Mouse (Mus musculus) bone marrow macrophage, adult 2 months (primary cell): ENCODE measurements around the gene Syn2. TPM values are rescaled to one million over a fixed set of nuclear protein-coding genes. Genes with fewer than 3 reads are reported as not detected.
A peak's percentile ranks its signal among the peaks of the same experiment; 100 is the strongest.

Source experiments
- H3K27ac ChIP-seq: 2 replicates; pipeline ENCODE4 v1.5.1; 2012; ENCODE audit warnings: low read depth, low read length; ENCODE audit not compliant: insufficient read depth
- H3K4me1 ChIP-seq: 2 replicates; pipeline ENCODE4 v1.6.1; 2012; ENCODE audit warnings: low read length; ENCODE audit not compliant: control insufficient read depth, insufficient read depth
- H3K4me3 ChIP-seq: 2 replicates; pipeline ENCODE4 v1.5.1; 2012; ENCODE audit warnings: mild to moderate bottlenecking, low read length, moderate library complexity; ENCODE audit not compliant: insufficient read depth
- CTCF ChIP-seq: IDR thresholded peaks from 2 replicates; pipeline ENCODE4 v1.5.1; 2012; ENCODE audit warnings: low read depth, mild to moderate bottlenecking, low read length, moderate library complexity
- POLR2A ChIP-seq: IDR thresholded peaks from 2 replicates; pipeline ENCODE4 v1.6.1; 2012; ENCODE audit warnings: mild to moderate bottlenecking, low read depth, low read length, borderline replicate concordance
- polyA plus RNA-seq: library from polyadenylated mRNA; stranded (reverse); fragments of >200 nt; gene quantifications from 2 replicates; pipeline ENCODE4 v1.2.4, GENCODE M21; 2012; ENCODE audit not compliant: missing spikeins, insufficient read depth, insufficient read length

Gene Syn2
- polyA plus RNA-seq, 1 experiment, result not detected

DNA sequence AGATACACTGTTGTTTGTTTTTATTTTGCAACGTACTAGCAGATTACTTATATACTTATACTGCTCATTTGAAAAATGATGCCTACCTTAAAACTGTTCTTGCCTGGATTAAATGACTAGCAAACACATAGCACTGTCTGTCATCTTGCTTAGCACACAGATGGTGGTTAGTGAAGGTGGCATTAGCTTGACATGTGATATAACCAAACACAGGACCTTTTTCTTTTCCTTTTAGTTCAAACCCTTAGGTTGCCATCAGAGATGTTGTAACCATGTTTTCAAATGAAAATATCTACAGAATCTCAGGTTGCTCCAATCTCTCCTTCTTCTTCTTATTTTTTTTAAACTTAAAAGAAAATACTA, 9.4 kb upstream of the Syn2 start:
- no peak overlapping the region for H3K27ac ChIP-seq
- H3K4me1 ChIP-seq, result peaks cover 7% of the 10 kb centered on the region; the same call in 1 of the 2 replicates
- no peak for TF ChIP-seq POLR2A
- no peak for TF ChIP-seq CTCF
- no peak overlapping the region for H3K4me3 ChIP-seq

DNA sequence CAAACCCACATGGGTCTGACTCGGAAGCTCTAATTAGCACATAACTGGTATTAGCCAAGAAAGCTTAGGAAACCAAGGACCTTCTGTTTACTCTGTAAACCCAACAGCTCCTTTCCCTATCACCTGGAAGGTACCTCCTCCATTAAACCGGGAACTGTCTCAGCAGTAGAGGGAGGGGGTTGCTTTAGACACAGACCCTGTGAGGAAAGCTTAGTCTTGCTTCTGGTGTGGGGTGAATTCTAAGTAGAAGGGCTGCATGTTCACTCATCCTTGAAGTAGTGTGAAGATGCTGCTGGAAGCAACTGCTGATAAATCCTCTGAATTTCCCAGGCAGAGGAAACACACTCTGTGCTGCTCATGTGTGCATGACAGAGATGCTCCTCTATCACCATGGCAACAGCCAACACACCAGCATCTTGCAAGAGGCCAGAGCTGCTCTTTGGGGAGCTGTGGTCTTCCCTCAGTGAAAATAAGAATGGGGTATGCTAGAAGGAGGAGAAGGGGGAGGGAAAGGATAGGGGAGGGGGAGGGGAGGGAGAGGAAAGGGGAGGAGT, 8.4 kb upstream of the Syn2 start:
- Histone ChIP-seq H3K27ac (no peak overlapping the region), H3K4me1 (peaks cover 7% of the 10 kb centered on the region; the same call in 1 of the 2 replicates), H3K4me3 (no peak overlapping the region)
- no peak for TF ChIP-seq CTCF
- TF ChIP-seq POLR2A, result no peak

- Histone ChIP-seq H3K4me3 (no peak overlapping the region), H3K27ac (no peak overlapping the region), H3K4me1 (peaks cover 7% of the 10 kb centered on the region; the same call in 1 of the 2 replicates)
- TF ChIP-seq CTCF, result no peak
- TF ChIP-seq POLR2A, result no peak
Observed at GRCm38 (mm10) chr6:115126851-115127250, 7.9 kb upstream of the Syn2 start.

DNA sequence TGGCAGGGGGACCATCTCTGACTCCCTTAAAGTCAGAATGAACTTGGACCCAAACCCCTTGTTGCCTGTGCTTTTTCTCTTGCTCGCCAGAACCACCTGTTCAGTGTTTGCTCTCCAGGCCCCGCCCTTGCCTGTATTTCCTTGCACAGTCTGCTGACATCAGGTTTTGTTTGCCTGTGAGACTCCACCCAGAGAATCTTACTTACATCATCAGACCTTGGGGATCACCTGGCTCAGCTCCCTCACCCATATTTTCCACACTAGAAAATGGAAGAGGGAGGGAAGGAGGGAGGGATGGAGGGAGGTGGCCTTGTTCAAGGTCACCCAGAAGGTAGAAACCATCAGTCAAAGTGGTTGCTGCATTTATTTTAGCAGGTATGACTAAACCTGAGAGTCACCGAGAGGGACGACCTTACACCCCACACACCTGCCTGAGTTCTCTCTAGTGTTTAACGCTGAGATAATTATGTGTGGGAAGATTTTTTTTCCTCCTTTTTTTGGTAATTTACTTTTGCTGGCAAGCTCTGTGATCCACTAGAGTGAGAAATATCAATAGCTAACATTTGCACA, 7.4 kb upstream of the Syn2 start:
- Histone ChIP-seq H3K27ac (no peak overlapping the region), H3K4me3 (no peak overlapping the region), H3K4me1 (peaks cover 7% of the 10 kb centered on the region; the same call in 1 of the 2 replicates)
- no peak for TF ChIP-seq POLR2A
- no peak for TF ChIP-seq CTCF

DNA sequence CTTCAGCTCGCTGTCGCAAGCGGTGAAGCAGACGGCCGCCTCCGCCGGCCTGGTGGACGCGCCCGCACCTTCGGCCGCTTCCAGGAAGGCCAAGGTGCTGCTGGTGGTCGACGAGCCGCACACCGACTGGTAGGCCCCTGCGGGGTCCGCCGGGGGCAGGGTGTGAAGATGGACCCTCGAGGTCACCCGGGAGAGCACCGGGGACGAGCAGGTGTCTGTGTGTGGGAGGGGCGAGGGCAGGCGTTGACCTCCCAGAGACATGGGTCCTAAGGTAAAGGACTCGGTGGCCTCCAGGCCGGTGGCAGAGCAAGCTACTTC, 589 bp downstream of the Syn2 start:
- TF ChIP-seq CTCF (no peak), POLR2A (no peak)
- Histone ChIP-seq H3K4me1 (0 out of 2 replicates have a peak, but pooled peaks cover 2% of the 10 kb centered on the region), H3K4me3 (peak overlapping the region; percentile 53), H3K27ac (no peak overlapping the region)

DNA sequence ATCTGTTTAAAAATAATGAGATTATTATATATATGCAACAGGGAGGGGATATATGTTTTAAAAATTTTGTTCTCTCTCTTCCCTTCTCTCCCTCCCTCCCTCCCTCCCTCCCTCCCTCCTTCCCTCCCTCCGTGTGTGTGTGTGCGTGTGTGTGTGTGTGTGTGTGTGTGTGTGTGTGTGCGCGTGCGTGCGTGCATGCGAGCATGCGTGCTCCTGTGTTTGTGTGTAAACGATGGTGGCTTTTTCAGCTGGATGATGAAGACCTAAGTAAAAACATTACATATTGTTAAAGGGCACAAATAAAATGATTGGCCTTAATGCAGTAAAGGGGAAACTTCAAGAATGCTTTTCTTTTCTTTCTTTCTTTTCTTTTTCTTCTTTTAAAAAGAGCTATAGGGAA, 1.5 kb downstream of the Syn2 start:
- H3K27ac ChIP-seq, result no peak overlapping the region
- no peak overlapping the region for H3K4me3 ChIP-seq
- TF ChIP-seq CTCF (no peak), POLR2A (no peak)
- H3K4me1 ChIP-seq, result 0 out of 2 replicates have a peak, but pooled peaks cover 2% of the 10 kb centered on the region

GRCm38 (mm10) chr6:115141446-115141845, 6.7 kb downstream of the Syn2 start:
- no peak overlapping the region for H3K27ac ChIP-seq
- no peak for TF ChIP-seq POLR2A
- no peak overlapping the region for H3K4me3 ChIP-seq
- no peaks in the 10 kb centered on the region for H3K4me1 ChIP-seq

DNA sequence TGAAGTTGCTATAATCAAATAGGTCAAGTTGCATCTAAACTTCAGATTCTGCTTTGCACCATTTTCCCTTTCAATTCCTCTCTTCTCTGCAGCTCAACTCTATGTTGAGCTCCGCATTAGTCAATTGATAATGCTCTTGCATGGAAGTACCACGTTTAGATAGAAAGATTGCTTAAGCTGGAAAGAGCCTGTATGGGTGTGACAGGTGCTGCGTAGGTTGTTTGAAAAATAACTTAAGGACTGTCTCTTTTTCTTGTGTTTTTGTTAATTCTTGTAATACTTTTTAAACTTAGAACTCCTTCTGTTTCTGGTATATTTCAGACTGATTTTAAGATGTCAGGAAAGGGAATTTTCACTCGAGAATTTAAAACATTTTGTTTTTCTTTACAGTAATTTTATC, 26.5 kb downstream of the Syn2 start:
- no peak overlapping the region for H3K27ac ChIP-seq
- no peak for TF ChIP-seq CTCF
- no peak for TF ChIP-seq POLR2A
- H3K4me1 ChIP-seq, result no peaks in the 10 kb centered on the region
- no peak overlapping the region for H3K4me3 ChIP-seq

GRCm38 (mm10) chr6:115165863-115166470, 31.3 kb downstream of the Syn2 start:
- no peaks in the 10 kb centered on the region for H3K4me1 ChIP-seq
- H3K4me3 ChIP-seq, result no peak overlapping the region
- TF ChIP-seq POLR2A, result no peak
- TF ChIP-seq CTCF, result no peak
- H3K27ac ChIP-seq, result no peak overlapping the region

GRCm38 (mm10) chr6:115168921-115169320, 34.2 kb downstream of the Syn2 start:
- TF ChIP-seq POLR2A, result no peak
- TF ChIP-seq CTCF, result no peak
- Histone ChIP-seq H3K4me1 (no peaks in the 10 kb centered on the region), H3K4me3 (no peak overlapping the region), H3K27ac (no peak overlapping the region)
